Mouse (Mus musculus): Measurements from ENCODE around the gene Rpe. TPM values are rescaled to one million over a fixed set of nuclear protein-coding genes. Genes with fewer than 3 reads are reported as not detected.

The Rpe gene
- 24.9 and 29.4 TPM in 2 replicates for total RNA-seq (2014; rRNA removed)
- polyA plus RNA-seq (2012; rRNA removed): 8.6 and 12.0 TPM in 2 replicates

GRCm38 (mm10) chr1:66700693-66701575 is at the start of gene Rpe:
Gene Rpe, plus strand, starts transcription at chr1:66700831.
- peak; percentile 14; the same call in 1 of the 2 replicates for TF ChIP-seq CTCF (IDR thresholded peaks at IDR 0.05; ENCODE audit: low read depth, low read length)
- peak; percentile 78 for TF ChIP-seq POLR2A (IDR thresholded peaks at IDR 0.05; ENCODE audit: extremely low read depth, insufficient read depth, low read length)
- peaks cover 12% of the 10 kb centered on the region; the same call in 1 of the 2 replicates for H3K79me2 ChIP-seq (ENCODE audit: control insufficient read depth, insufficient read depth, low read length)
- H3K4me1 ChIP-seq (ENCODE audit: control insufficient read depth, insufficient read depth, low read length): peaks cover 6% of the 10 kb centered on the region
- H3K4me3 ChIP-seq (ENCODE audit: insufficient read depth, low read depth, low read length): peak within 1 kb of the TSS; percentile 97
- H3K27me3 ChIP-seq (ENCODE audit: control insufficient read depth, insufficient read depth, low read length): no peaks in the 10 kb centered on the region
- under 1% methylated on average over 73 of the region's 73 CpGs for WGBS
- H3K27ac ChIP-seq (replicated peaks; ENCODE audit: insufficient read depth, low read depth, low read length): peak within 1 kb of the TSS; percentile 56
- H3K36me3 ChIP-seq (ENCODE audit: control insufficient read depth, insufficient read depth, low read length): peaks cover 2% of the 10 kb centered on the region; the same call in 1 of the 2 replicates
- DNase-seq (ENCODE audit: extremely low read depth, low read depth, low spot score): peak; percentile 78
- peak within 1 kb of the TSS; percentile 94 for H3K9ac ChIP-seq (ENCODE audit: low read depth, low read length)

GRCm38 (mm10) chr1:66655119-66655746 is 45.4 kb upstream of the Rpe start:
- H3K79me2 ChIP-seq (ENCODE audit: control insufficient read depth, insufficient read depth, low read length): no peaks in the 10 kb centered on the region
- no peak overlapping the region for H3K9ac ChIP-seq (ENCODE audit: low read depth, low read length)
- H3K27me3 ChIP-seq (ENCODE audit: control insufficient read depth, insufficient read depth, low read length): no peaks in the 10 kb centered on the region
- H3K27ac ChIP-seq (replicated peaks; ENCODE audit: insufficient read depth, low read depth, low read length): no peak overlapping the region
- H3K36me3 ChIP-seq (ENCODE audit: control insufficient read depth, insufficient read depth, low read length): no peaks in the 10 kb centered on the region
- no peak for DNase-seq (ENCODE audit: extremely low read depth, low read depth, low spot score)
- H3K4me1 ChIP-seq (ENCODE audit: control insufficient read depth, insufficient read depth, low read length): no peaks in the 10 kb centered on the region
- TF ChIP-seq POLR2A (IDR thresholded peaks at IDR 0.05; ENCODE audit: extremely low read depth, insufficient read depth, low read length) (no peak), CTCF (IDR thresholded peaks at IDR 0.05; ENCODE audit: low read depth, low read length) (no peak)
- no peak overlapping the region for H3K4me3 ChIP-seq (ENCODE audit: insufficient read depth, low read depth, low read length)
- 67% methylated on average over 4 of the region's 4 CpGs for WGBS

DNA sequence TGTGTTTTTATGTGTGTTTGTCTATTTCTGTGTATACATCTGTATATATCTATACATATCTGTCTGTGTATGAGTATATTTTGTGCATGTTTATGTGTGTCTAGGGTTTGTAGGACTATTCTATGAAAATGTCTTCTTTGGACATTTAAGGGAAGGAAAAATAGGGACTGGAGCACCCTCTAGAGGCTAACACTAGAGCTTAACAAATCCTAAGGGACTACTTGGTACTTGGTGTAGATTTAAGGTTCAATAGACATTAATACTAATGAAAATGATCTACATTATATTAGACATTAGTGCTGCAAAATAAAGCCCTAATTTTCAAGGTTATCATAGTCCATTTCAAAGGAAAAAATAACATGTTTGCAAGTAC is 44.9 kb upstream of the Rpe start:
- no peaks in the 10 kb centered on the region for H3K36me3 ChIP-seq (ENCODE audit: control insufficient read depth, insufficient read depth, low read length)
- H3K27ac ChIP-seq (replicated peaks; ENCODE audit: insufficient read depth, low read depth, low read length): no peak overlapping the region
- H3K79me2 ChIP-seq (ENCODE audit: control insufficient read depth, insufficient read depth, low read length): no peaks in the 10 kb centered on the region
- peak; percentile 41 for DNase-seq (ENCODE audit: extremely low read depth, low read depth, low spot score)
- H3K4me1 ChIP-seq (ENCODE audit: control insufficient read depth, insufficient read depth, low read length): no peaks in the 10 kb centered on the region
- TF ChIP-seq CTCF (IDR thresholded peaks at IDR 0.05; ENCODE audit: low read depth, low read length): 0 out of 2 replicates have a peak, but pooled peaks have one; percentile 6
- TF ChIP-seq POLR2A (IDR thresholded peaks at IDR 0.05; ENCODE audit: extremely low read depth, insufficient read depth, low read length): no peak
- no peak overlapping the region for H3K4me3 ChIP-seq (ENCODE audit: insufficient read depth, low read depth, low read length)
- H3K27me3 ChIP-seq (ENCODE audit: control insufficient read depth, insufficient read depth, low read length): no peaks in the 10 kb centered on the region
- no peak overlapping the region for H3K9ac ChIP-seq (ENCODE audit: low read depth, low read length)

- H3K79me2 ChIP-seq (ENCODE audit: control insufficient read depth, insufficient read depth, low read length): no peaks in the 10 kb centered on the region
- 32% methylated on average over 7 of the region's 7 CpGs for WGBS
- no peak overlapping the region for H3K27ac ChIP-seq (replicated peaks; ENCODE audit: insufficient read depth, low read depth, low read length)
- TF ChIP-seq POLR2A (IDR thresholded peaks at IDR 0.05; ENCODE audit: extremely low read depth, insufficient read depth, low read length): no peak
- H3K4me3 ChIP-seq (ENCODE audit: insufficient read depth, low read depth, low read length): no peak overlapping the region
- peaks cover 5% of the 10 kb centered on the region for H3K4me1 ChIP-seq (ENCODE audit: control insufficient read depth, insufficient read depth, low read length)
- H3K27me3 ChIP-seq (ENCODE audit: control insufficient read depth, insufficient read depth, low read length): no peaks in the 10 kb centered on the region
- no peak overlapping the region for H3K9ac ChIP-seq (ENCODE audit: low read depth, low read length)
- DNase-seq (ENCODE audit: extremely low read depth, low read depth, low spot score): peak; percentile 81
- no peaks in the 10 kb centered on the region for H3K36me3 ChIP-seq (ENCODE audit: control insufficient read depth, insufficient read depth, low read length)
Measured at GRCm38 (mm10) chr1:66671475-66671874, 29.2 kb upstream of the Rpe start.

DNA sequence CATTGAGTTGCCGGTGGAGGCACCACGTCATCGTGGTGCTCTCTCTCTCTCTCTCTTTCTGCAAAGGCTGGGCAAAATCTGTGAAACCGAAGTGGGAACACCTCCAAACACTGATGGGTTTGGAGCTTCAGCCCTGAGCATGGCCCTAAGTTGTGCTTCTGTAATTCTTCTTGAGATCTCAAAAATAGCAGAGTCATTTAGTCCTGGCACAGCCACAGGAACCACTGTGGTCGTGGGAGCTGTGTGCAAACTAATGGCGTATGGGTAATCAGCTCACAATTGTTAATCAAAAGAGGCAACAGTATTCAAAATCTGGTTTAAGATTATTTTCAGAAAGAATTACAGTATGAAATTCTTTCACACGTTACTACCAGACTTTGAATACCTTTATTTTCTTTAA is 27.8 kb upstream of the Rpe start:
- H3K27me3 ChIP-seq (ENCODE audit: control insufficient read depth, insufficient read depth, low read length): no peaks in the 10 kb centered on the region
- no peak overlapping the region for H3K27ac ChIP-seq (replicated peaks; ENCODE audit: insufficient read depth, low read depth, low read length)
- H3K4me3 ChIP-seq (ENCODE audit: insufficient read depth, low read depth, low read length): no peak overlapping the region
- no peaks in the 10 kb centered on the region for H3K79me2 ChIP-seq (ENCODE audit: control insufficient read depth, insufficient read depth, low read length)
- H3K36me3 ChIP-seq (ENCODE audit: control insufficient read depth, insufficient read depth, low read length): no peaks in the 10 kb centered on the region
- DNase-seq (ENCODE audit: extremely low read depth, low read depth, low spot score): no peak
- WGBS: 82% methylated on average over 7 of the region's 7 CpGs
- H3K9ac ChIP-seq (ENCODE audit: low read depth, low read length): no peak overlapping the region
- H3K4me1 ChIP-seq (ENCODE audit: control insufficient read depth, insufficient read depth, low read length): peaks cover 5% of the 10 kb centered on the region
- TF ChIP-seq POLR2A (IDR thresholded peaks at IDR 0.05; ENCODE audit: extremely low read depth, insufficient read depth, low read length) (no peak), CTCF (IDR thresholded peaks at IDR 0.05; ENCODE audit: low read depth, low read length) (no peak)
